Mouse (Mus musculus) kidney, postnatal 10 days (tissue): Measurements from ENCODE around the gene Vkorc1.
"Not testable (repeated sequence)": the region's sequence is repeated elsewhere in the genome, so short reads cannot be mapped to it uniquely, and the experiment has no call there.

Experiments used
- DNase-seq: peaks from one replicate; pipeline ENCODE4 v3.0.0; 2021; ENCODE audit warnings: mixed read lengths

Gene Vkorc1

GRCm38 (mm10) chr7:127912938-127913337 is 17.5 kb upstream of the Vkorc1 start:
- DNase-seq: no peak

GRCm38 (mm10) chr7:127912190-127912871 is 16.9 kb upstream of the Vkorc1 start, which contains the start of gene Kat8:
Gene Kat8 (plus strand): TSS chr7:127912516.
- DNase-seq: peak; percentile 95

GRCm38 (mm10) chr7:127908656-127909055 is 13.2 kb upstream of the Vkorc1 start:
- no peak for DNase-seq

GRCm38 (mm10) chr7:127907939-127908338 is 12.5 kb upstream of the Vkorc1 start:
- DNase-seq: no peak

- peak; percentile 88 for DNase-seq
Observed at GRCm38 (mm10) chr7:127903971-127904796, 8.8 kb upstream of the Vkorc1 start, which contains the start of gene Bckdk. Gene Bckdk (plus strand): TSS chr7:127904082.

- DNase-seq: no peak
Observed at GRCm38 (mm10) chr7:127901772-127902171, 6.4 kb upstream of the Vkorc1 start.

- no peak for DNase-seq
Observed at GRCm38 (mm10) chr7:127899997-127900396, 4.6 kb upstream of the Vkorc1 start.

GRCm38 (mm10) chr7:127898179-127898956 is 3.0 kb upstream of the Vkorc1 start:
- DNase-seq: peak; percentile 52

GRCm38 (mm10) chr7:127897542-127897941 is 2.1 kb upstream of the Vkorc1 start:
- no peak for DNase-seq

- peak; percentile 77 for DNase-seq
Observed at GRCm38 (mm10) chr7:127896384-127896783, 967 bp upstream of the Vkorc1 start.

- not testable (repeated sequence) for DNase-seq
Observed at GRCm38 (mm10) chr7:127895891-127896290, 474 bp upstream of the Vkorc1 start.

- no peak for DNase-seq
Observed at GRCm38 (mm10) chr7:127894480-127894879, 937 bp downstream of the Vkorc1 start.

GRCm38 (mm10) chr7:127890798-127891197 is 4.6 kb downstream of the Vkorc1 start, which contains the start of gene Prss53:
Gene Prss53 (minus strand): TSS chr7:127890970.
- peak; percentile 80 for DNase-seq

- no peak for DNase-seq
Observed at GRCm38 (mm10) chr7:127888821-127889220, 6.6 kb downstream of the Vkorc1 start.

- DNase-seq: no peak
Observed at GRCm38 (mm10) chr7:127887781-127888180, 7.6 kb downstream of the Vkorc1 start.

- no peak for DNase-seq
Observed at GRCm38 (mm10) chr7:127887191-127887590, 8.2 kb downstream of the Vkorc1 start.

GRCm38 (mm10) chr7:127886551-127886950 is 8.9 kb downstream of the Vkorc1 start:
- DNase-seq: no peak

- DNase-seq: peak; percentile 77
Observed at GRCm38 (mm10) chr7:127885951-127886350, 9.5 kb downstream of the Vkorc1 start.

GRCm38 (mm10) chr7:127880431-127880830 is 15.0 kb downstream of the Vkorc1 start:
- no peak for DNase-seq

- no peak for DNase-seq
Observed at GRCm38 (mm10) chr7:127879301-127879700, 16.1 kb downstream of the Vkorc1 start.

GRCm38 (mm10) chr7:127876467-127877348 is 18.7 kb downstream of the Vkorc1 start, which contains the start of gene Zfp668:
Gene Zfp668 (minus strand): TSS chr7:127876828.
- DNase-seq: peak; percentile 95

- DNase-seq: peak; percentile 89
Observed at GRCm38 (mm10) chr7:127876041-127876466, 19.4 kb downstream of the Vkorc1 start, which contains the start of gene Zfp646. Gene Zfp646 (plus strand): TSS chr7:127876221.
